Mouse (Mus musculus) kidney, adult 2 months (tissue): ENCODE measurements around the gene Uqcc1. TPM values are rescaled to one million over a fixed set of nuclear protein-coding genes. Genes with fewer than 3 reads are reported as not detected.

Experiments
- DNase-seq: peaks from one replicate; pipeline ENCODE4 v3.0.0; 2021
- H3K27ac ChIP-seq: fragments of 200-500 bp; 2 replicates; pipeline ENCODE4 v1.5.1; 2012; ENCODE audit warnings: low read depth, low read length, control low read depth, inconsistent platforms; ENCODE audit not compliant: insufficient read depth
- H3K27me3 ChIP-seq: fragments of 200-500 bp; replicated peaks from 2 replicates; pipeline ENCODE4 v1.6.1; 2012; ENCODE audit warnings: mild to moderate bottlenecking, moderate library complexity, low read length, inconsistent platforms; ENCODE audit not compliant: control insufficient read depth, insufficient read depth
- H3K36me3 ChIP-seq: fragments of 200-500 bp; 2 replicates; pipeline ENCODE4 v1.6.1; 2012; ENCODE audit warnings: mild to moderate bottlenecking, moderate library complexity, low read length, inconsistent platforms; ENCODE audit not compliant: control insufficient read depth, insufficient read depth
- H3K4me1 ChIP-seq: fragments of 200-500 bp; 2 replicates; pipeline ENCODE4 v1.6.1; 2011; ENCODE audit warnings: low read length; ENCODE audit not compliant: control insufficient read depth, insufficient read depth
- H3K4me3 ChIP-seq: fragments of 200-500 bp; 2 replicates; pipeline ENCODE4 v1.5.1; 2011; ENCODE audit warnings: mild to moderate bottlenecking, low read depth, low read length, control low read depth; ENCODE audit not compliant: insufficient read depth
- CTCF ChIP-seq: fragments of 200-500 bp; conservative IDR thresholded peaks from 2 replicates; pipeline ENCODE4 v1.5.1; 2011; ENCODE audit warnings: low read depth, mild to moderate bottlenecking, control low read depth, low read length, moderate library complexity, mixed read lengths; ENCODE audit not compliant: insufficient read depth, insufficient read length
- POLR2A ChIP-seq: fragments of 200-500 bp; IDR thresholded peaks from one replicate; pipeline ENCODE4 v1.6.1; 2011; ENCODE audit warnings: low read depth, low read length, control low read depth
- WGBS: fragments of 180-500 bp; shearing (Covaris S2); methylation state at CpG from one replicate; pipeline ENCODE4 v1.1.7; 2018; 5-methylcytosine and 5-hydroxymethylcytosine counted together
- polyA plus RNA-seq: library from polyadenylated mRNA; depleted of rRNA; stranded (reverse); fragments of >200 nt; gene quantifications from 2 replicates; pipeline ENCODE4 v1.2.3, GENCODE M21; 2012; rRNA removed

The Uqcc1 gene
- 64.1 and 74.9 TPM in 2 replicates for polyA plus RNA-seq

- under 1% methylated on average over 38 of the region's 38 CpGs for WGBS
- H3K4me1 ChIP-seq: peaks cover 10% of the 10 kb centered on the region
- DNase-seq: peak; percentile 98
- H3K27ac ChIP-seq: peak within 1 kb of the TSS; percentile 89
- no peaks in the 10 kb centered on the region for H3K36me3 ChIP-seq
- no peaks in the 10 kb centered on the region for H3K27me3 ChIP-seq
- TF ChIP-seq CTCF (no peak), POLR2A (peak; percentile 80)
- H3K4me3 ChIP-seq: peak within 1 kb of the TSS; percentile 89
Measured at GRCm38 (mm10) chr2:155929531-155930442, at the start of gene Uqcc1. TSS of gene Uqcc1 (minus strand) at chr2:155930310.

GRCm38 (mm10) chr2:155979328-155979991 lies 49.4 kb upstream of the Uqcc1 start:
- Histone ChIP-seq H3K36me3 (0 out of 2 replicates have a peak, but pooled peaks cover 2% of the 10 kb centered on the region), H3K27me3 (no peaks in the 10 kb centered on the region), H3K4me3 (peak overlapping the region; percentile 35), H3K27ac (peak overlapping the region; percentile 8; the same call in 1 of the 2 replicates), H3K4me1 (no peaks in the 10 kb centered on the region)
- peak; percentile 52 for DNase-seq
- no peak for TF ChIP-seq CTCF
- no peak for TF ChIP-seq POLR2A
- 39% methylated on average over 5 of the region's 5 CpGs for WGBS

DNA sequence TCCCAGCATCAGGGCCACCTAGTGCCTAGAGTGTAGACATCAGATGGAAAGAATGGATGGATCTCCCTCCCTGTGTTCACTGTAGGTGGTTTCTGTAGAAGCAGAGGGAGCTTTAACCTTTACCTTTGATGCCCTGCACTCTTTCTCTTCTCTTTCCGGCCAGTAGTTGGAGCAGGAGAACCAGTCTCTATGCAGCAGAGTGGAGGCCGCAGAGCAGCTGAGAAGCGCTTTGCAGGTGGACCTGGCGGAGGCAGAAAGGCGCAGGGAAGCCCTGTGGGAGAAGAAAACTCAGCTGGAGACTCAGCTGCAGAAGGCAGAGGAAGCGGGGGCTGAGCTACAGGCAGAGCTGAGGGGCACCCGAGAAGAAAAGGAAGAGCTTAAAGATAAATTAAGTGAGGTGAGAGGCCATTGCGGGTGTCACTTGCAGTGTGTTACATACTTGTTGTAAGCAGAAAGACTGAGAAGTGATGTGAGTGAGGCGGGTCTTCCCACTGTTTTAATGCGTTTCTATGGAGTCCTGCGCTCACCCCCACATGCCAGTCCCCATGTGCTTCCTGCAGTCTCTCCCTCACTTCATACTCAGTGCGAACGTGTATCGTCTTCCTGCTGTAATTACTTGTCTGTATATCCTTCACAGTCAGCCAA lies 44.1 kb upstream of the Uqcc1 start:
- 78% methylated on average over 14 of the region's 14 CpGs for WGBS
- Histone ChIP-seq H3K27ac (no peak overlapping the region), H3K27me3 (no peaks in the 10 kb centered on the region), H3K4me1 (no peaks in the 10 kb centered on the region), H3K4me3 (no peak overlapping the region), H3K36me3 (peaks cover 6% of the 10 kb centered on the region; the same call in 1 of the 2 replicates)
- DNase-seq: no peak
- no peak for TF ChIP-seq CTCF
- TF ChIP-seq POLR2A: no peak

DNA sequence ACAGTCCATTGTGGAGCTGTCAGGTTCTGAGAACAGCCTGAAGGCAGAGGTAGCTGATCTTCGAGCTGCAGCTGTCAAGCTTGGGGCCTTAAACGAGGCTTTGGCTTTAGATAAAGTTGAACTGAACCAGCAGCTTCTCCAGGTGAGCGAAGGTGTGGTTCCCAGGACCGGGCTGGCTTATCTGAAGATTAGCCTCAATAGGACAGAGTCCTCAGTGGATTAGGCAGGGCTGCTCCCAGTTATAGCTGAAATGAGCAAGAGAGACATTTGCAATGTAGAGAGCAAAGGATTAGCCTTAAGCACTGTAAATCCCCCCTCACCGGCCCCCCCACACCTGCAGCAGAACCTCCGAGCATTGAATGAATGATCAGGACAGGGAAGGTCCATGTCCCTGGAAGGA lies 43.2 kb upstream of the Uqcc1 start:
- Histone ChIP-seq H3K4me1 (no peaks in the 10 kb centered on the region), H3K4me3 (no peak overlapping the region), H3K36me3 (peaks cover 8% of the 10 kb centered on the region; the same call in 1 of the 2 replicates), H3K27me3 (no peaks in the 10 kb centered on the region), H3K27ac (no peak overlapping the region)
- no peak for DNase-seq
- TF ChIP-seq POLR2A (no peak), CTCF (no peak)
- WGBS: 95% methylated on average over 6 of the region's 6 CpGs

- Histone ChIP-seq H3K4me1 (no peaks in the 10 kb centered on the region; the same call in 1 of the 2 replicates), H3K27ac (no peak overlapping the region), H3K27me3 (no peaks in the 10 kb centered on the region), H3K36me3 (peaks cover 1% of the 10 kb centered on the region; the same call in 1 of the 2 replicates), H3K4me3 (no peak overlapping the region)
- TF ChIP-seq POLR2A (no peak), CTCF (0 out of 2 replicates have a peak, but pooled peaks have one; percentile 14)
- DNase-seq: peak; percentile 38
- 37% methylated on average over 1 of the region's 1 CpGs for WGBS
Measured at GRCm38 (mm10) chr2:155962991-155963390, 32.9 kb upstream of the Uqcc1 start.

DNA sequence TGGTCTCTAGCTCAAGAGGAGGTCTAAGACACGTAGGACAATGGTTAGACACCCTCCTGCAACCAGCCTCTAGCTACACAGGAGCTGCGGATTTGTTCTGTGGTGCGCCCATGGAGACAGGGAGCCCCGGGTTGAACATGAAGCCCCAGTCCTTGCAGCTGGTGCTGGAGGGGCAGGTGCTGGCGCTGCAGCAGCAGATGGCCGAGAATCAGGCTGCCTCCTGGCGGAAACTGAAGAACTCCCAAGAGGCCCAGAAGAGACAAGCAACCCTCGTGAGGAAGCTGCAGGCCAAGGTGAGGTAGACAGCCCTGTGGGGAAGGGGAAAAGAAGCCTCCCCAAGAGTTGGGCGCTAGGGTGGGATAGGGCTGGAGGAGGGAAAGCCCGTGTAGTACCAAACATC lies 31.8 kb upstream of the Uqcc1 start:
- no peak overlapping the region for H3K4me3 ChIP-seq
- H3K4me1 ChIP-seq: peaks cover 3% of the 10 kb centered on the region; the same call in 1 of the 2 replicates
- TF ChIP-seq POLR2A (no peak), CTCF (no peak)
- DNase-seq: no peak
- H3K27me3 ChIP-seq: no peaks in the 10 kb centered on the region
- WGBS: 89% methylated on average over 10 of the region's 10 CpGs
- peaks cover 1% of the 10 kb centered on the region; the same call in 1 of the 2 replicates for H3K36me3 ChIP-seq
- no peak overlapping the region for H3K27ac ChIP-seq
